32 mouse cellular contexts compared by ENCODE assay signal in genomic region chr3:61503178-61503577, GRCm38 (mm10).
"Had no signal": no experiment of that assay in that cellular context is flagged by ENCODE, and none has a peak within 500 bp of the region (broad histone marks: within the 10 kb centered on the region; RNA-seq: fewer than 3 reads in every experiment).

No protein-coding gene starts in this region.

- H3K27ac ChIP-seq: heart, embryonic 13.5 days; heart, embryonic 15.5 days; hindbrain, embryonic 10.5 days; hindbrain, embryonic 12.5 days; hindbrain, embryonic 13.5 days; hindbrain, embryonic 14.5 days; hindbrain, embryonic 15.5 days; hindbrain, postnatal 0 days; intestine, embryonic 15.5 days; kidney, embryonic 15.5 days; kidney, postnatal 0 days; left cerebral cortex, adult 2 months had no signal

- H3K9me3 ChIP-seq: heart, embryonic 12.5 days; heart, embryonic 13.5 days; heart, embryonic 15.5 days; hindbrain, embryonic 10.5 days; hindbrain, embryonic 12.5 days; hindbrain, embryonic 13.5 days; hindbrain, embryonic 15.5 days; intestine, embryonic 15.5 days; kidney, embryonic 15.5 days had no signal

- H3K27me3 ChIP-seq: heart, embryonic 12.5 days; heart, embryonic 13.5 days; heart, embryonic 15.5 days; hindbrain, embryonic 12.5 days; hindbrain, embryonic 13.5 days; hindbrain, embryonic 15.5 days; intestine, embryonic 15.5 days; kidney, embryonic 15.5 days had no signal

- DNase-seq: heart, postnatal 10 days; heart, postnatal 14 days; heart, postnatal 36 days; heart, postnatal 4 days; kidney, adult 11 months; kidney, adult 18-20 months; kidney, adult 2 months; kidney, adult 8-10 months; kidney, adult 9 months; kidney, postnatal 10 days; kidney, postnatal 14 days; kidney, postnatal 25 days; kidney, postnatal 36 days; kidney, postnatal 4 days; layer of hippocampus, postnatal 36 days had no signal

- H3K4me2 ChIP-seq: heart, embryonic 12.5 days; heart, embryonic 13.5 days; heart, embryonic 15.5 days; hindbrain, embryonic 12.5 days; hindbrain, embryonic 13.5 days; hindbrain, embryonic 14.5 days; hindbrain, embryonic 15.5 days; intestine, embryonic 15.5 days; kidney, embryonic 15.5 days had no signal

- H3K4me1 ChIP-seq: heart, embryonic 12.5 days; heart, embryonic 13.5 days; heart, embryonic 15.5 days; hindbrain, embryonic 10.5 days; hindbrain, embryonic 12.5 days; hindbrain, embryonic 13.5 days; hindbrain, embryonic 15.5 days; intestine, embryonic 15.5 days; kidney, embryonic 15.5 days had no signal

- H3K4me3 ChIP-seq: heart, embryonic 12.5 days; heart, embryonic 13.5 days; heart, embryonic 15.5 days; hindbrain, embryonic 10.5 days; hindbrain, embryonic 12.5 days; hindbrain, embryonic 13.5 days; hindbrain, embryonic 15.5 days; intestine, embryonic 15.5 days; kidney, embryonic 15.5 days; left cerebral cortex, adult 2 months had no signal

- ATAC-seq: hindbrain, embryonic 16.5 days; hindbrain, postnatal 0 days; inflammation-experienced regulatory T-cells, adult 6 months; intestine, embryonic 15.5 days; intestine, embryonic 16.5 days; intestine, postnatal 0 days had no signal

- H3K36me3 ChIP-seq: heart, embryonic 12.5 days; heart, embryonic 13.5 days; heart, embryonic 15.5 days; hindbrain, embryonic 10.5 days; hindbrain, embryonic 12.5 days; hindbrain, embryonic 13.5 days; hindbrain, embryonic 15.5 days; intestine, embryonic 15.5 days; kidney, embryonic 15.5 days had no signal

- H3K9ac ChIP-seq: heart, embryonic 12.5 days; heart, embryonic 13.5 days; heart, embryonic 15.5 days; hindbrain, embryonic 12.5 days; hindbrain, embryonic 13.5 days; hindbrain, embryonic 14.5 days; hindbrain, embryonic 15.5 days; intestine, embryonic 15.5 days; kidney, embryonic 15.5 days had no signal
